Mouse (Mus musculus): ENCODE measurements at regions not wholly inside any gene's neighbourhood (a gene's known extent, or its start where the extent isn't known, plus 50 kb on each side); places are given as distances from the start of the nearest gene placed in this dataset.

GRCm38 (mm10) chr9:61286561-61286960 is 85.6 kb upstream of the Tle3 start:
- Histone ChIP-seq H3K27ac (no peak overlapping the region), H3K4me3 (no peak overlapping the region)
- no peak for TF ChIP-seq CTCF (IDR thresholded peaks at IDR 0.05)
- no peak for DNase-seq
- intact Hi-C loops (cut with DNase I), result no loop called here

- no peak for DNase-seq
- Histone ChIP-seq H3K4me3 (no peak overlapping the region), H3K27ac (no peak overlapping the region)
- no peak for TF ChIP-seq CTCF (IDR thresholded peaks at IDR 0.05)
- intact Hi-C loops (cut with DNase I), result no loop called here
Measured at GRCm38 (mm10) chr9:61289117-61289516, 83.0 kb upstream of the Tle3 start.

- Histone ChIP-seq H3K27ac (no peak overlapping the region), H3K4me3 (no peak overlapping the region)
- intact Hi-C loops (cut with DNase I), result no loop called here
- DNase-seq, result no peak
- TF ChIP-seq CTCF (IDR thresholded peaks at IDR 0.05), result no peak
Measured at GRCm38 (mm10) chr9:61289713-61290112, 82.5 kb upstream of the Tle3 start.

- intact Hi-C loops (cut with DNase I), result no loop called here
- no peak overlapping the region for H3K27ac ChIP-seq
Measured at GRCm38 (mm10) chr9:61291646-61292045, 80.5 kb upstream of the Tle3 start.

GRCm38 (mm10) chr9:61292501-61292900 is 79.7 kb upstream of the Tle3 start:
- TF ChIP-seq CTCF (IDR thresholded peaks at IDR 0.05), result no peak
- intact Hi-C loops (cut with DNase I), result no loop called here
- no peak for DNase-seq

More at GRCm38 (mm10) chr9:61291646-61292045, 80.5 kb upstream of the Tle3 start:
- DNase-seq, result no peak
- no peak for TF ChIP-seq CTCF (IDR thresholded peaks at IDR 0.05)
- no peak overlapping the region for H3K4me3 ChIP-seq

GRCm38 (mm10) chr9:61293223-61293985 is 78.8 kb upstream of the Tle3 start:
- intact Hi-C loops (cut with DNase I), result no loop called here
- H3K4me3 ChIP-seq, result no peak overlapping the region

More at GRCm38 (mm10) chr9:61292501-61292900, 79.7 kb upstream of the Tle3 start:
- H3K27ac ChIP-seq, result no peak overlapping the region
- H3K4me3 ChIP-seq, result no peak overlapping the region

GRCm38 (mm10) chr9:61295001-61295400 is 77.2 kb upstream of the Tle3 start:
- intact Hi-C loops (cut with DNase I), result no loop called here
- DNase-seq, result no peak
- no peak for TF ChIP-seq CTCF (IDR thresholded peaks at IDR 0.05)
- no peak overlapping the region for H3K4me3 ChIP-seq
- H3K27ac ChIP-seq, result no peak overlapping the region

More at GRCm38 (mm10) chr9:61293223-61293985, 78.8 kb upstream of the Tle3 start:
- TF ChIP-seq CTCF (IDR thresholded peaks at IDR 0.05), result no peak
- DNase-seq, result no peak
- H3K27ac ChIP-seq, result no peak overlapping the region

GRCm38 (mm10) chr9:61296311-61296947 is 75.7 kb upstream of the Tle3 start:
- Histone ChIP-seq H3K4me3 (no peak overlapping the region), H3K27ac (no peak overlapping the region)
- intact Hi-C loops (cut with DNase I), result no loop called here
- TF ChIP-seq CTCF (IDR thresholded peaks at IDR 0.05), result no peak
- no peak for DNase-seq

- intact Hi-C loops (cut with DNase I), result no loop called here
- Histone ChIP-seq H3K27ac (no peak overlapping the region), H3K4me3 (no peak overlapping the region)
- TF ChIP-seq CTCF (IDR thresholded peaks at IDR 0.05), result no peak
- no peak for DNase-seq
Measured at GRCm38 (mm10) chr9:61297385-61297784, 74.8 kb upstream of the Tle3 start.

- no peak overlapping the region for H3K27ac ChIP-seq
- intact Hi-C loops (cut with DNase I), result no loop called here
- no peak for TF ChIP-seq CTCF (IDR thresholded peaks at IDR 0.05)
Measured at GRCm38 (mm10) chr9:61299873-61300560, 72.1 kb upstream of the Tle3 start.

GRCm38 (mm10) chr9:61301070-61301469 is 71.1 kb upstream of the Tle3 start:
- H3K4me3 ChIP-seq, result no peak overlapping the region
- TF ChIP-seq CTCF (IDR thresholded peaks at IDR 0.05), result no peak
- no peak overlapping the region for H3K27ac ChIP-seq
- intact Hi-C loops (cut with DNase I), result no loop called here
- no peak for DNase-seq

More at GRCm38 (mm10) chr9:61299873-61300560, 72.1 kb upstream of the Tle3 start:
- no peak for DNase-seq
- H3K4me3 ChIP-seq, result no peak overlapping the region

GRCm38 (mm10) chr9:61302724-61303123 is 69.4 kb upstream of the Tle3 start:
- DNase-seq, result no peak
- intact Hi-C loops (cut with DNase I), result no loop called here
- Histone ChIP-seq H3K27ac (no peak overlapping the region), H3K4me3 (no peak overlapping the region)
- TF ChIP-seq CTCF (IDR thresholded peaks at IDR 0.05), result no peak

GRCm38 (mm10) chr9:61306306-61306705 is 65.9 kb upstream of the Tle3 start:
- H3K27ac ChIP-seq, result no peak overlapping the region
- intact Hi-C loops (cut with DNase I), result no loop called here
- DNase-seq, result no peak
- TF ChIP-seq CTCF (IDR thresholded peaks at IDR 0.05), result no peak
- no peak overlapping the region for H3K4me3 ChIP-seq

Measured in gastrocnemius, adult 2 months (tissue).